Comparison of ENCODE assay signal across 11 mouse cellular contexts in the genomic region with DNA sequence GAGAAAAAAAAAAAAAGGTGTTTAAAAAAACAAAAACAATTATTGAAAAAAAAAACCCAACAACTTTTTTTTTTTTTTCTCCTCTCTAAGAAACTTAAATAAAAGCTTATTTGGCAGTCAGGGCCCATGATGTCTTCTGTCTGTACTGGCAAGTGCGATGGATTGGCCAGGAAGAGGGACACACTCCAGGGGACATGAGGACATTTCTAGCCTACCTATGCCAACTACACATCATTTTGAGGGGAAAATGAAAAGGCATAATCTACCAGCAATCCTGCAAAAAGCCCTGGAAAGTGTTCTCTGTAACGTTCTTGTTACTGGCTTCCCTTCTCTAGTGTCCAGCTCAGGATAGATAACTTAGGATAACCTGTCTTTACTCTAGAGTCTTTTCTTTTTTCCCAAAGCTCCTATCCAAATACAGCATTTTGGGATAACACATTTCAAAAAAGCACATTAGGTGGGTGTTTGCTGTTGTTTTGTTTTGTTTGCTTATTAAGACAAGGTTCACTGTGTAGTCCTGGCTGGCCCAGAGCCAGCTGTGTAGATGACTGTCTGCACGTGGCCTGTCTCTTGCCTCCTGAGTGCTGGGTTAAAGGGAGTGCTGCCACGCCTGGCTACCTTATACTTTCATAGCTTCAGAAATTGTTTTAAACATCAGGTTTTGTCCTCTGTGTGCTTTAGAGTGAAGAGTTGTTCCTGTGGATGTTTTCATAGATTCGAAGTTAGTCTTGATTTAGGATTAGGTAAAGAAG. TPM values are rescaled to one million over a fixed set of nuclear protein-coding genes. Genes with fewer than 3 reads are reported as not detected.
DNase-seq lines count a peak whose midpoint lies in the region; ATAC-seq and TF ChIP-seq lines count a peak whose summit lies in the region.
"Had no signal": no experiment of that assay in that cellular context is flagged by ENCODE, and none has a peak within 500 bp of the region (broad histone marks: within the 10 kb centered on the region; RNA-seq: fewer than 3 reads in every experiment).

No protein-coding gene starts in this region.

- no peaks in the 10 kb centered on the region for H3K4me1 ChIP-seq in forebrain, embryonic 14.5 days (ENCODE audit: control insufficient read depth, insufficient read depth, low read length)
- peaks cover 2% of the 10 kb centered on the region; the same call in 1 of the 2 replicates for H3K4me1 ChIP-seq in forebrain, postnatal 0 days (ENCODE audit: insufficient read depth)
- peaks cover 66% of the 10 kb centered on the region for H3K4me1 ChIP-seq in liver, embryonic 12.5 days
- no peaks in the 10 kb centered on the region for H3K4me1 ChIP-seq in kidney, postnatal 0 days (replicated peaks; ENCODE audit: insufficient read depth, low read length)
- no peaks in the 10 kb centered on the region for H3K4me1 ChIP-seq in stomach, embryonic 14.5 days (ENCODE audit: control insufficient read depth, insufficient read depth, low read length)
- H3K4me1 ChIP-seq in forebrain, embryonic 16.5 days (replicated peaks; ENCODE audit: control insufficient read depth, insufficient read depth, low read length) = peaks cover 9% of the 10 kb centered on the region

- no peaks in the 10 kb centered on the region for H3K27me3 ChIP-seq in forebrain, embryonic 14.5 days (replicated peaks; ENCODE audit: control insufficient read depth, insufficient read depth, low read length)
- H3K27me3 ChIP-seq in forebrain, postnatal 0 days (ENCODE audit: insufficient read depth, low read length) = no peaks in the 10 kb centered on the region
- H3K27me3 ChIP-seq in liver, embryonic 12.5 days (replicated peaks) = no peaks in the 10 kb centered on the region
- H3K27me3 ChIP-seq in kidney, postnatal 0 days (ENCODE audit: insufficient read depth, low read length) = no peaks in the 10 kb centered on the region
- no peaks in the 10 kb centered on the region for H3K27me3 ChIP-seq in stomach, embryonic 14.5 days (ENCODE audit: control insufficient read depth, insufficient read depth, low read length)
- no peaks in the 10 kb centered on the region for H3K27me3 ChIP-seq in forebrain, embryonic 16.5 days (replicated peaks; ENCODE audit: control insufficient read depth, insufficient read depth, low read length)
- H3K27me3 ChIP-seq: lung, embryonic 15.5 days had no signal

- no peak overlapping the region for H3K27ac ChIP-seq in forebrain, embryonic 14.5 days (ENCODE audit: low read depth, low read length)
- no peak overlapping the region for H3K27ac ChIP-seq in forebrain, postnatal 0 days (ENCODE audit: low read depth, low read length)
- peak overlapping the region; percentile 62 for H3K27ac ChIP-seq in liver, embryonic 12.5 days
- H3K27ac ChIP-seq in kidney, postnatal 0 days = no peak overlapping the region
- H3K27ac ChIP-seq in stomach, embryonic 14.5 days (ENCODE audit: low read length) = peak overlapping the region; percentile 23; the same call in 1 of the 2 replicates
- H3K27ac ChIP-seq in forebrain, embryonic 16.5 days (ENCODE audit: low read length) = no peak overlapping the region
- H3K27ac ChIP-seq: embryonic facial prominence, embryonic 10.5 days had no signal

- peak; percentile 23 for DNase-seq in forebrain, embryonic 14.5 days (ENCODE audit: low spot score)
- no peak for DNase-seq in forebrain, postnatal 0 days
- no peak for DNase-seq in liver
- DNase-seq in kidney, postnatal 0 days (ENCODE audit: low spot score) = peak; percentile 14
- no peak for DNase-seq in adrenal gland, adult 2 months

- no peak for TF ChIP-seq CTCF in forebrain, postnatal 0 days (IDR thresholded peaks at IDR 0.05; ENCODE audit: low read depth)
- no peak for TF ChIP-seq CTCF in kidney, postnatal 0 days (IDR thresholded peaks at IDR 0.05; ENCODE audit: low read depth)

- ATAC-seq in forebrain, embryonic 14.5 days = no peak
- no peak for ATAC-seq in forebrain, postnatal 0 days
- ATAC-seq in liver, embryonic 12.5 days = no peak
- 0 out of 2 replicates have a peak, but pooled peaks have one; percentile 57 for ATAC-seq in kidney, postnatal 0 days (replicated peaks; ENCODE audit: low FRiP score, low read depth)
- no peak for ATAC-seq in stomach, embryonic 14.5 days (ENCODE audit: insufficient number of reproducible peaks, insufficient read depth, low FRiP score, low read depth)
- ATAC-seq in forebrain, embryonic 16.5 days = no peak
- ATAC-seq: inflammation-experienced regulatory T-cells, adult 6 months had no signal

- WGBS in forebrain, embryonic 14.5 days = 69% methylated on average over 5 of the region's 5 CpGs
- WGBS in forebrain, postnatal 0 days = 65% methylated on average over 5 of the region's 5 CpGs
- 68% methylated on average over 5 of the region's 5 CpGs for WGBS in liver, embryonic 12.5 days (ENCODE audit: insufficient replicate concordance)
- 56% methylated on average over 5 of the region's 5 CpGs for WGBS in kidney, postnatal 0 days
- WGBS in stomach, embryonic 14.5 days = 61% methylated on average over 5 of the region's 5 CpGs
- 58% methylated on average over 5 of the region's 5 CpGs for WGBS in forebrain, embryonic 16.5 days

- H3K9me3 ChIP-seq in forebrain, embryonic 14.5 days (replicated peaks; ENCODE audit: control insufficient read depth, low read length) = no peaks in the 10 kb centered on the region
- no peaks in the 10 kb centered on the region for H3K9me3 ChIP-seq in forebrain, postnatal 0 days (ENCODE audit: low read length)
- no peaks in the 10 kb centered on the region for H3K9me3 ChIP-seq in liver, embryonic 12.5 days (replicated peaks)
- no peaks in the 10 kb centered on the region for H3K9me3 ChIP-seq in kidney, postnatal 0 days (replicated peaks; ENCODE audit: low read length)
- H3K9me3 ChIP-seq in stomach, embryonic 14.5 days (ENCODE audit: control insufficient read depth, low read depth, low read length) = no peaks in the 10 kb centered on the region
- no peaks in the 10 kb centered on the region for H3K9me3 ChIP-seq in forebrain, embryonic 16.5 days (ENCODE audit: control insufficient read depth, low read length)
- H3K9me3 ChIP-seq: embryonic facial prominence, embryonic 10.5 days; lung, embryonic 15.5 days had no signal

- no peak overlapping the region for H3K4me2 ChIP-seq in forebrain, embryonic 14.5 days (ENCODE audit: low read length)
- H3K4me2 ChIP-seq in forebrain, postnatal 0 days (ENCODE audit: low read depth) = no peak overlapping the region
- H3K4me2 ChIP-seq in liver, embryonic 12.5 days = 0 out of 2 replicates have a peak overlapping the region, but pooled peaks have one; percentile 60
- no peak overlapping the region for H3K4me2 ChIP-seq in kidney, postnatal 0 days (ENCODE audit: low read length)
- H3K4me2 ChIP-seq in stomach, embryonic 14.5 days (replicated peaks; ENCODE audit: low read depth, low read length) = no peak overlapping the region
- H3K4me2 ChIP-seq in forebrain, embryonic 16.5 days (ENCODE audit: low read length) = no peak overlapping the region
- H3K4me2 ChIP-seq: lung, embryonic 15.5 days had no signal

- H3K9ac ChIP-seq in forebrain, embryonic 14.5 days (ENCODE audit: low read length) = no peak overlapping the region
- H3K9ac ChIP-seq in forebrain, postnatal 0 days = no peak overlapping the region
- 0 out of 2 replicates have a peak overlapping the region, but pooled peaks have one; percentile 14 for H3K9ac ChIP-seq in liver, embryonic 12.5 days
- H3K9ac ChIP-seq in kidney, postnatal 0 days (ENCODE audit: low read depth, low read length) = no peak overlapping the region
- no peak overlapping the region for H3K9ac ChIP-seq in stomach, embryonic 14.5 days (replicated peaks; ENCODE audit: low read depth, low read length)
- H3K9ac ChIP-seq in forebrain, embryonic 16.5 days (replicated peaks; ENCODE audit: low read depth, low read length) = no peak overlapping the region
- H3K9ac ChIP-seq: lung, embryonic 15.5 days had no signal

- no peak overlapping the region for H3K4me3 ChIP-seq in forebrain, embryonic 14.5 days (ENCODE audit: low read depth, low read length)
- no peak overlapping the region for H3K4me3 ChIP-seq in forebrain, postnatal 0 days (ENCODE audit: low read depth, low read length)
- H3K4me3 ChIP-seq in liver, embryonic 12.5 days = no peak overlapping the region
- H3K4me3 ChIP-seq in kidney, postnatal 0 days (replicated peaks; ENCODE audit: low read depth, low read length) = no peak overlapping the region
- no peak overlapping the region for H3K4me3 ChIP-seq in stomach, embryonic 14.5 days (ENCODE audit: low read depth, low read length)
- no peak overlapping the region for H3K4me3 ChIP-seq in forebrain, embryonic 16.5 days (replicated peaks; ENCODE audit: low read length)
- H3K4me3 ChIP-seq: embryonic facial prominence, embryonic 10.5 days; lung, embryonic 15.5 days had no signal

- no peaks in the 10 kb centered on the region for H3K36me3 ChIP-seq in forebrain, embryonic 14.5 days (ENCODE audit: control insufficient read depth, insufficient read depth, low read length)
- no peaks in the 10 kb centered on the region for H3K36me3 ChIP-seq in forebrain, postnatal 0 days (ENCODE audit: insufficient read depth)
- H3K36me3 ChIP-seq in liver, embryonic 12.5 days = peaks cover 6% of the 10 kb centered on the region; the same call in 1 of the 2 replicates
- H3K36me3 ChIP-seq in kidney, postnatal 0 days (ENCODE audit: insufficient read depth, low read length) = no peaks in the 10 kb centered on the region
- H3K36me3 ChIP-seq in stomach, embryonic 14.5 days (ENCODE audit: control insufficient read depth, insufficient read depth, low read length) = no peaks in the 10 kb centered on the region
- H3K36me3 ChIP-seq in forebrain, embryonic 16.5 days (ENCODE audit: control insufficient read depth, insufficient read depth) = no peaks in the 10 kb centered on the region; the same call in 1 of the 2 replicates
- H3K36me3 ChIP-seq: embryonic facial prominence, embryonic 10.5 days; lung, embryonic 15.5 days had no signal

RNA-seq across cellular contexts. Expression of a gene that starts 7.2 kb away (rescaled TPM):
- 23.3 and 28.1 TPM in 2 replicates for polyA plus RNA-seq in forebrain, embryonic 14.5 days (2014; fragmentation: Nextera tagmentation; extraction: Ambion mirVana)
- 26.0 and 28.5 TPM in 2 replicates for total RNA-seq in forebrain, postnatal 0 days (2014; rRNA removed)
- polyA plus RNA-seq in forebrain, postnatal 0 days (2015; fragmentation: Nextera tagmentation; extraction: Ambion mirVana) = 8.6 and 12.8 TPM in 2 replicates
- 17.8 and 18.7 TPM in 2 replicates for polyA plus RNA-seq in liver, embryonic 12.5 days (2016; fragmentation: Nextera tagmentation; extraction: Ambion mirVana)
- 9.7 and 11.2 TPM in 2 replicates for polyA plus RNA-seq in kidney, postnatal 0 days (2015; fragmentation: Nextera tagmentation; extraction: Ambion mirVana)
- 15.7 and 17.1 TPM in 2 replicates for polyA plus RNA-seq in stomach, embryonic 14.5 days (2014; fragmentation: Nextera tagmentation; extraction: Ambion mirVana)
- total RNA-seq in adrenal gland, adult 2 months (2021) = 10 to 100 TPM; 26.3 to 35.1 TPM
- 13.5 and 14.5 TPM in 2 replicates for polyA plus RNA-seq in adrenal gland, adult 2 months (2012; rRNA removed)
- polyA plus RNA-seq in forebrain, embryonic 16.5 days (2015; fragmentation: Nextera tagmentation; extraction: Ambion mirVana) = 32.4 and 34.0 TPM in 2 replicates

RNA-seq across cellular contexts. Expression of a gene that starts 7.3 kb away (rescaled TPM):
- 37.2 and 45.7 TPM in 2 replicates for polyA plus RNA-seq in forebrain, embryonic 14.5 days (2014; fragmentation: Nextera tagmentation; extraction: Ambion mirVana)
- 21.8 and 22.3 TPM in 2 replicates for total RNA-seq in forebrain, postnatal 0 days (2014; rRNA removed)
- polyA plus RNA-seq in forebrain, postnatal 0 days (2015; fragmentation: Nextera tagmentation; extraction: Ambion mirVana) = 45.9 and 47.3 TPM in 2 replicates
- 13.2 and 17.7 TPM in 2 replicates for polyA plus RNA-seq in liver, embryonic 12.5 days (2016; fragmentation: Nextera tagmentation; extraction: Ambion mirVana)
- polyA plus RNA-seq in kidney, postnatal 0 days (2015; fragmentation: Nextera tagmentation; extraction: Ambion mirVana) = 38.9 and 40.7 TPM in 2 replicates
- 31.7 and 34.5 TPM in 2 replicates for polyA plus RNA-seq in stomach, embryonic 14.5 days (2014; fragmentation: Nextera tagmentation; extraction: Ambion mirVana)
- total RNA-seq in adrenal gland, adult 2 months (2021) = 10 to 100 TPM; 58.7 to 59.7 TPM
- 6.0 and 6.4 TPM in 2 replicates for polyA plus RNA-seq in adrenal gland, adult 2 months (2012; rRNA removed)
- 45.5 and 52.0 TPM in 2 replicates for polyA plus RNA-seq in forebrain, embryonic 16.5 days (2015; fragmentation: Nextera tagmentation; extraction: Ambion mirVana)

RNA-seq across cellular contexts. Expression of a gene that starts 35.5 kb away (rescaled TPM):
- 18.2 and 26.1 TPM in 2 replicates for polyA plus RNA-seq in forebrain, embryonic 14.5 days (2014; fragmentation: Nextera tagmentation; extraction: Ambion mirVana)
- total RNA-seq in forebrain, postnatal 0 days (2014; rRNA removed) = 18.2 and 19.0 TPM in 2 replicates
- 26.8 and 27.6 TPM in 2 replicates for polyA plus RNA-seq in forebrain, postnatal 0 days (2015; fragmentation: Nextera tagmentation; extraction: Ambion mirVana)
- 9.5 and 9.7 TPM in 2 replicates for polyA plus RNA-seq in liver, embryonic 12.5 days (2016; fragmentation: Nextera tagmentation; extraction: Ambion mirVana)
- polyA plus RNA-seq in kidney, postnatal 0 days (2015; fragmentation: Nextera tagmentation; extraction: Ambion mirVana) = 18.3 and 20.5 TPM in 2 replicates
- 22.9 and 24.0 TPM in 2 replicates for polyA plus RNA-seq in stomach, embryonic 14.5 days (2014; fragmentation: Nextera tagmentation; extraction: Ambion mirVana)
- 1 to 10 TPM; 5.0 to 7.1 TPM for total RNA-seq in adrenal gland, adult 2 months (2021)
- polyA plus RNA-seq in adrenal gland, adult 2 months (2012; rRNA removed) = 0.69 and 0.80 TPM in 2 replicates
- 29.3 and 29.4 TPM in 2 replicates for polyA plus RNA-seq in forebrain, embryonic 16.5 days (2015; fragmentation: Nextera tagmentation; extraction: Ambion mirVana)

Comparison
In these comparisons a context has a peak if more than half of its experiments do, and no peak if none do; other contexts are left out.
1. DNase-seq: peak in forebrain, embryonic 14.5 days (single experiment) and kidney, postnatal 0 days (single experiment); none in forebrain, postnatal 0 days (single experiment), liver (single experiment) and adrenal gland, adult 2 months (single experiment).
2. H3K27ac ChIP-seq: peak in liver, embryonic 12.5 days (single experiment) and stomach, embryonic 14.5 days (single experiment); none in forebrain, embryonic 14.5 days (single experiment), forebrain, postnatal 0 days (single experiment), kidney, postnatal 0 days (single experiment) and forebrain, embryonic 16.5 days (single experiment).